Mouse (Mus musculus) heart, adult 2 months (tissue): ENCODE measurements around the gene Gan.

Experiments
- CTCF ChIP-seq: fragments of 200-600 bp; IDR thresholded peaks from 2 replicates; pipeline ENCODE4 v1.8.1; 2022; ENCODE audit warnings: antibody characterized with exemption, mild to moderate bottlenecking, moderate library complexity
- EP300 ChIP-seq: fragments of 200-500 bp; IDR thresholded peaks from 2 replicates; pipeline ENCODE4 v1.6.1; 2011; ENCODE audit warnings: low read depth, low read length, control low read depth; ENCODE audit not compliant: insufficient read depth

GRCm38 (mm10) chr8:117159031-117159430 is 1.1 kb downstream of the Gan start:
- TF ChIP-seq CTCF = no peak
- no peak for TF ChIP-seq EP300
